Mouse (Mus musculus): ENCODE data around the gene Faah. TPM values are rescaled to one million over a fixed set of nuclear protein-coding genes. Genes with fewer than 3 reads are reported as not detected.

The Faah gene
- total RNA-seq, 2 experiments from 2014 or later, result 93.9 to 96.0 TPM

DNA sequence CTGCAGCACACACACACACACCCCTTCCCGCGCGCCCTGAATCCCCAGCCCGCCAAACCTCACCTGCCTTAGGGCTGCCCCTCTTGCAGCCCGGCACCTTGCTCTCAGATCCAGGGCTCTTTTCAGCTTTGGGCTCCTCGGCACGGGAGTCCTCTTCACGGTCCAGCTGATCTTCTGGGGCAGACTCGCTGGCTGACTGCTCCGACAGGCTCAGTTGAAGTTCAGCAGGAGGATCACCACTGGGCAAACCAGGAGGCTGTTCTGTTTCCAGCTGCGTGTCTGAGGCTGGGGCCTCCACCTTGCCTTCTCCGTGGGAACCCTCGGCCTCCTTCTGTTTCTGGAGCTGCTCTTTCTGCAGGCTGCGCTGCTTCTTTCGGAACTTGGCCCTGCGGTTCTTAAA lies 97.8 kb downstream of the Faah start:
- intact Hi-C loops (cut with DNase I), result no loop called here

More for the DNA sequence above, 97.8 kb downstream of the Faah start:
- DNase-seq (ENCODE audit: low spot score in 2 of 2), result no peak

Other genes with a start within 250 kb of the Faah start
- 1 to 10 TPM in 1 of 2 experiments, under 1 TPM in 1; 0.88 to 1.1 TPM for gene Tex38, start 236.9 kb downstream of the Faah start, total RNA-seq (2021)
- 10 to 100 TPM; 64.5 to 68.2 TPM for gene Atpaf1, start 233.1 kb downstream of the Faah start, total RNA-seq (2021)
- 1 to 10 TPM; 3.6 to 4.6 TPM for gene Mob3c, start 189.8 kb downstream of the Faah start, total RNA-seq (2021)
- gene Mknk1, start 178.7 kb downstream of the Faah start, total RNA-seq (2021), result 10 to 100 TPM; 32.6 to 40.7 TPM
- under 1 TPM in 1 of 2 experiments, not detected in 1; 0.54 TPM for gene Kncn, start 133.5 kb downstream of the Faah start, total RNA-seq (2021)
- gene 6430628N08Rik, start 127.3 kb downstream of the Faah start, total RNA-seq (2021), result under 1 TPM in 1 of 2 experiments, not detected in 1; 0.41 TPM
- not detected for gene Dmbx1, start 78.0 kb downstream of the Faah start, total RNA-seq (2021)
- gene Nsun4, start 36.0 kb upstream of the Faah start, total RNA-seq (2021), result 10 to 100 TPM in 1 of 2 experiments, 1 to 10 TPM in 1; 9.0 to 11.0 TPM
- gene Uqcrh, start 57.1 kb upstream of the Faah start, total RNA-seq (2021), result 100 to 1,000 TPM; 411 to 431 TPM
- 10 to 100 TPM; 42.3 to 43.7 TPM for gene Lrrc41, start 57.3 kb upstream of the Faah start, total RNA-seq (2021)
- gene Rad54l, start 105.8 kb upstream of the Faah start, total RNA-seq (2021), result under 1 TPM; 0.43 to 0.74 TPM
- gene Pomgnt1, start 105.9 kb upstream of the Faah start, total RNA-seq (2021), result 10 to 100 TPM; 80.5 to 84.2 TPM
- gene Lurap1, start 133.4 kb upstream of the Faah start, total RNA-seq (2021), result 10 to 100 TPM; 27.2 to 35.8 TPM
- under 1 TPM in 1 of 2 experiments, not detected in 1; 0.59 TPM for gene Tspan1, start 149.7 kb upstream of the Faah start, total RNA-seq (2021)
- gene 1700042G07Rik, start 155.4 kb upstream of the Faah start, total RNA-seq (2021), result not detected
- 1 to 10 TPM in 1 of 2 experiments, not detected in 1; 1.7 TPM for gene Gm49337, start 155.5 kb upstream of the Faah start, total RNA-seq (2021)
- 10 to 100 TPM; 40.3 to 42.0 TPM for gene Pik3r3, start 203.7 kb upstream of the Faah start, total RNA-seq (2021)

Data from left cerebral cortex, postnatal 36 days (tissue).